Mouse (Mus musculus) limb, embryonic 13.5 days (tissue): ENCODE results near the gene Fanca. TPM values are rescaled to one million over a fixed set of nuclear protein-coding genes. Genes with fewer than 3 reads are reported as not detected.
A peak's percentile ranks its signal among the peaks of the same experiment; 100 is the strongest.

Experiments
- ATAC-seq: fragments of 200-750 bp; cut with Nextera tagmentation; 2 replicates; pipeline ENCODE4 v1.8.0; 2017; ENCODE audit warnings: low read depth, moderate number of reproducible peaks, moderate TSS enrichment; ENCODE audit not compliant: low FRiP score
- H3K27ac ChIP-seq: fragments of 300-500 bp; sonication (generic); 2 replicates; pipeline ENCODE4 v1.5.1; 2015; ENCODE audit warnings: inconsistent platforms, mild to moderate bottlenecking, moderate library complexity
- H3K27me3 ChIP-seq: fragments of 300-500 bp; sonication (generic); 2 replicates; pipeline ENCODE4 v1.6.1; 2015; ENCODE audit warnings: mild to moderate bottlenecking, inconsistent platforms
- H3K36me3 ChIP-seq: fragments of 300-500 bp; sonication (generic); 2 replicates; pipeline ENCODE4 v1.6.1; 2015; ENCODE audit warnings: inconsistent platforms, mild to moderate bottlenecking, moderate library complexity
- H3K4me1 ChIP-seq: fragments of 300-500 bp; sonication (generic); 2 replicates; pipeline ENCODE4 v1.6.1; 2015; ENCODE audit warnings: inconsistent platforms
- H3K4me2 ChIP-seq: fragments of 300-500 bp; sonication (generic); replicated peaks from 2 replicates; pipeline ENCODE4 v1.6.1; 2015; ENCODE audit warnings: inconsistent platforms, mild to moderate bottlenecking, moderate library complexity
- H3K4me3 ChIP-seq: fragments of 300-500 bp; sonication (generic); 2 replicates; pipeline ENCODE4 v1.5.1; 2015; ENCODE audit warnings: moderate library complexity, mild to moderate bottlenecking, inconsistent platforms
- H3K9ac ChIP-seq: fragments of 300-500 bp; sonication (generic); 2 replicates; pipeline ENCODE4 v1.6.1; 2015; ENCODE audit warnings: mild to moderate bottlenecking, inconsistent platforms
- H3K9me3 ChIP-seq: fragments of 300-500 bp; sonication (generic); 2 replicates; pipeline ENCODE4 v1.6.1; 2016; ENCODE audit warnings: inconsistent platforms
- WGBS: fragments of 180-500 bp; shearing (Covaris S2); methylation state at CpG from one replicate; pipeline ENCODE4 v1.1.7; 2015; 5-methylcytosine and 5-hydroxymethylcytosine counted together
- polyA plus RNA-seq: library from polyadenylated mRNA; unstranded; fragments of >200 nt; fragmentation: Nextera tagmentation; extraction: Ambion mirVana; gene quantifications from 2 replicates; pipeline ENCODE4 v1.2.1, GENCODE M21; 2015

Gene Fanca
- polyA plus RNA-seq, 1 experiment from 2014 or later = 26.4 TPM

- WGBS = 84% methylated on average over 27 of the region's 27 CpGs
- Histone ChIP-seq H3K27me3 (no peaks in the 10 kb centered on the region), H3K27ac (no peak overlapping the region), H3K4me2 (no peak overlapping the region), H3K9ac (no peak overlapping the region), H3K4me1 (no peaks in the 10 kb centered on the region), H3K9me3 (no peaks in the 10 kb centered on the region), H3K4me3 (no peak overlapping the region), H3K36me3 (no peaks in the 10 kb centered on the region)
- no peak for ATAC-seq
Observed at GRCm38 (mm10) chr8:123341040-123342015, 23.0 kb upstream of the Fanca start.

GRCm38 (mm10) chr8:123340071-123340470 lies 21.7 kb upstream of the Fanca start:
- Histone ChIP-seq H3K9ac (no peak overlapping the region), H3K27ac (no peak overlapping the region), H3K4me2 (no peak overlapping the region), H3K4me1 (no peaks in the 10 kb centered on the region), H3K36me3 (no peaks in the 10 kb centered on the region), H3K27me3 (peaks cover 7% of the 10 kb centered on the region; the same call in 1 of the 2 replicates), H3K4me3 (no peak overlapping the region), H3K9me3 (no peaks in the 10 kb centered on the region)
- 95% methylated on average over 4 of the region's 4 CpGs for WGBS
- no peak for ATAC-seq

- no peaks in the 10 kb centered on the region for H3K36me3 ChIP-seq
- ATAC-seq = no peak
- WGBS = 88% methylated on average over 3 of the region's 3 CpGs
- peaks cover 31% of the 10 kb centered on the region for H3K27me3 ChIP-seq
- no peak overlapping the region for H3K4me3 ChIP-seq
- H3K4me2 ChIP-seq = no peak overlapping the region
- H3K4me1 ChIP-seq = peaks cover 7% of the 10 kb centered on the region
- H3K27ac ChIP-seq = no peak overlapping the region
- H3K9me3 ChIP-seq = no peaks in the 10 kb centered on the region
- H3K9ac ChIP-seq = no peak overlapping the region
Observed at GRCm38 (mm10) chr8:123337475-123337874, 19.1 kb upstream of the Fanca start.

GRCm38 (mm10) chr8:123334467-123334866 lies 16.1 kb upstream of the Fanca start:
- Histone ChIP-seq H3K36me3 (no peaks in the 10 kb centered on the region), H3K9me3 (no peaks in the 10 kb centered on the region), H3K4me1 (peaks cover 7% of the 10 kb centered on the region), H3K4me3 (no peak overlapping the region), H3K27me3 (peaks cover 37% of the 10 kb centered on the region), H3K4me2 (no peak overlapping the region), H3K27ac (no peak overlapping the region), H3K9ac (no peak overlapping the region)
- 0% methylated on average over 1 of the region's 1 CpGs for WGBS
- ATAC-seq = no peak

- Histone ChIP-seq H3K9ac (no peak overlapping the region), H3K27me3 (peaks cover 37% of the 10 kb centered on the region), H3K36me3 (no peaks in the 10 kb centered on the region), H3K27ac (no peak overlapping the region), H3K4me1 (peaks cover 7% of the 10 kb centered on the region), H3K4me2 (no peak overlapping the region), H3K4me3 (0 out of 2 replicates have a peak overlapping the region, but pooled peaks have one; percentile 53), H3K9me3 (no peaks in the 10 kb centered on the region)
- WGBS = 8% methylated on average over 7 of the region's 7 CpGs
- no peak for ATAC-seq
Observed at GRCm38 (mm10) chr8:123333864-123334263, 15.5 kb upstream of the Fanca start.

- peak overlapping the region; percentile 93 for H3K4me2 ChIP-seq
- H3K9me3 ChIP-seq = no peaks in the 10 kb centered on the region
- H3K27me3 ChIP-seq = peaks cover 37% of the 10 kb centered on the region
- H3K4me1 ChIP-seq = peaks cover 7% of the 10 kb centered on the region
- peak overlapping the region; percentile 53 for H3K4me3 ChIP-seq
- H3K27ac ChIP-seq = no peak overlapping the region
- no peaks in the 10 kb centered on the region for H3K36me3 ChIP-seq
- peak overlapping the region; percentile 62 for H3K9ac ChIP-seq
- peak; percentile 37; the same call in 1 of the 2 replicates for ATAC-seq
- WGBS = 3% methylated on average over 20 of the region's 21 CpGs
Observed at GRCm38 (mm10) chr8:123333091-123333587, 14.8 kb upstream of the Fanca start.

- Histone ChIP-seq H3K4me1 (peaks cover 7% of the 10 kb centered on the region), H3K27ac (no peak within 1 kb of the TSS), H3K36me3 (no peaks in the 10 kb centered on the region), H3K4me2 (peak within 1 kb of the TSS; percentile 93), H3K9me3 (no peaks in the 10 kb centered on the region), H3K4me3 (peak within 1 kb of the TSS; percentile 53), H3K27me3 (peaks cover 40% of the 10 kb centered on the region), H3K9ac (peak within 1 kb of the TSS; percentile 62)
- peak; percentile 87 for ATAC-seq
- WGBS = under 1% methylated on average over 78 of the region's 85 CpGs
Observed at GRCm38 (mm10) chr8:123332262-123333090, 14.1 kb upstream of the Fanca start, which contains the start of gene Spire2. Spire2 (plus strand) TSS chr8:123332713.

GRCm38 (mm10) chr8:123331810-123332209 lies 13.4 kb upstream of the Fanca start:
- Histone ChIP-seq H3K36me3 (no peaks in the 10 kb centered on the region), H3K9ac (no peak overlapping the region), H3K4me1 (peaks cover 7% of the 10 kb centered on the region), H3K4me3 (peak overlapping the region; percentile 53), H3K27ac (no peak overlapping the region), H3K9me3 (no peaks in the 10 kb centered on the region), H3K4me2 (peak overlapping the region; percentile 93), H3K27me3 (peaks cover 46% of the 10 kb centered on the region)
- ATAC-seq = no peak
- WGBS = 35% methylated on average over 8 of the region's 8 CpGs

GRCm38 (mm10) chr8:123331301-123331700 lies 12.9 kb upstream of the Fanca start:
- 76% methylated on average over 2 of the region's 2 CpGs for WGBS

GRCm38 (mm10) chr8:123330701-123331100 lies 12.3 kb upstream of the Fanca start:
- H3K36me3 ChIP-seq = no peaks in the 10 kb centered on the region
- no peak overlapping the region for H3K27ac ChIP-seq
- no peak overlapping the region for H3K9ac ChIP-seq
- WGBS = 75% methylated on average over 6 of the region's 6 CpGs
- no peaks in the 10 kb centered on the region for H3K9me3 ChIP-seq
- H3K4me1 ChIP-seq = peaks cover 7% of the 10 kb centered on the region
- peaks cover 45% of the 10 kb centered on the region for H3K27me3 ChIP-seq
- H3K4me2 ChIP-seq = no peak overlapping the region
- no peak overlapping the region for H3K4me3 ChIP-seq
- no peak for ATAC-seq

More at GRCm38 (mm10) chr8:123331301-123331700, 12.9 kb upstream of the Fanca start:
- no peak overlapping the region for H3K4me2 ChIP-seq
- no peaks in the 10 kb centered on the region for H3K9me3 ChIP-seq
- no peak for ATAC-seq
- peaks cover 7% of the 10 kb centered on the region for H3K4me1 ChIP-seq
- no peak overlapping the region for H3K4me3 ChIP-seq
- no peaks in the 10 kb centered on the region for H3K36me3 ChIP-seq
- peaks cover 46% of the 10 kb centered on the region for H3K27me3 ChIP-seq
- no peak overlapping the region for H3K9ac ChIP-seq
- no peak overlapping the region for H3K27ac ChIP-seq

GRCm38 (mm10) chr8:123329961-123330360 lies 11.6 kb upstream of the Fanca start:
- H3K27me3 ChIP-seq = peaks cover 38% of the 10 kb centered on the region
- no peaks in the 10 kb centered on the region for H3K36me3 ChIP-seq
- no peak overlapping the region for H3K4me3 ChIP-seq
- H3K27ac ChIP-seq = no peak overlapping the region
- no peaks in the 10 kb centered on the region for H3K9me3 ChIP-seq
- H3K9ac ChIP-seq = no peak overlapping the region
- peaks cover 7% of the 10 kb centered on the region for H3K4me1 ChIP-seq
- WGBS = 78% methylated on average over 5 of the region's 5 CpGs
- H3K4me2 ChIP-seq = no peak overlapping the region
- ATAC-seq = no peak

GRCm38 (mm10) chr8:123329350-123329749 lies 11.0 kb upstream of the Fanca start:
- 86% methylated on average over 4 of the region's 4 CpGs for WGBS
- Histone ChIP-seq H3K4me1 (peaks cover 7% of the 10 kb centered on the region), H3K9ac (no peak overlapping the region), H3K27me3 (peaks cover 32% of the 10 kb centered on the region), H3K4me2 (no peak overlapping the region), H3K4me3 (no peak overlapping the region), H3K36me3 (no peaks in the 10 kb centered on the region), H3K9me3 (no peaks in the 10 kb centered on the region), H3K27ac (no peak overlapping the region)
- ATAC-seq = no peak
